Mouse (Mus musculus) layer of hippocampus, adult 2 months (tissue): Measurements from ENCODE around the gene Ndufv1. TPM values are rescaled to one million over a fixed set of nuclear protein-coding genes. Genes with fewer than 3 reads are reported as not detected.

Experiments used
- DNase-seq, 2 experiments: peaks; one replicate each; pipeline ENCODE4 v3.0.0; 2022; ENCODE audit warnings: low spot score in 2 of 2
- H3K27ac ChIP-seq: fragments of 200-600 bp; 2 replicates; pipeline ENCODE4 v1.8.1; 2022
- H3K4me3 ChIP-seq: fragments of 200-600 bp; 2 replicates; pipeline ENCODE4 v1.8.1; 2022; ENCODE audit warnings: mild to moderate bottlenecking
- CTCF ChIP-seq: fragments of 200-600 bp; conservative IDR thresholded peaks from 2 replicates; pipeline ENCODE4 v1.8.1; 2022; ENCODE audit warnings: antibody characterized with exemption, mild to moderate bottlenecking, moderate library complexity
- total RNA-seq, 2 experiments: library from RNA; stranded (reverse); gene quantifications; 2 replicates each; pipeline ENCODE4 v1.2.3; 2021

Ndufv1 gene
- total RNA-seq, 2 experiments from 2014 or later = 240 to 245 TPM

DNA sequence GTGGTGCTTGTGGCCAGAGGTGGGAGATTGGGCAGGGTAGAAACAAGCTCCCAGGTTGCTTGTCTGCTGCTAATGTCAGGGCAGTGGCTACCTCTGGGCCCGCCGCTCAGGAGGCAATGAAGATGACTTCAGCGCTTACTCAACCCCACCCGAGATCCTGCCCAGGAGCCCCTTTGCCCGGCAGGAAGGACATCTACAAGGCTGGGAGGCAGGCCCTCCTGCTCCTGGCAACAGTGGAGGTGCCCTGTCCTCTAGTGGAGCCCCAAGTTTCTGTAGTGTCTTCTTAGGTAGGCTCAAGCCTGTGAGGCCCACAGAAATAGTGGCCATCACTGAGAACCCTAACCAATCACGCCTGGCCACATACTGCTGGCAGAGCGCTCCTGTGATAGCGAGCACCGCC, 7.5 kb downstream of the Ndufv1 start:
- no peak for TF ChIP-seq CTCF
- no peak for DNase-seq
- Histone ChIP-seq H3K27ac (no peak overlapping the region), H3K4me3 (no peak overlapping the region)

DNA sequence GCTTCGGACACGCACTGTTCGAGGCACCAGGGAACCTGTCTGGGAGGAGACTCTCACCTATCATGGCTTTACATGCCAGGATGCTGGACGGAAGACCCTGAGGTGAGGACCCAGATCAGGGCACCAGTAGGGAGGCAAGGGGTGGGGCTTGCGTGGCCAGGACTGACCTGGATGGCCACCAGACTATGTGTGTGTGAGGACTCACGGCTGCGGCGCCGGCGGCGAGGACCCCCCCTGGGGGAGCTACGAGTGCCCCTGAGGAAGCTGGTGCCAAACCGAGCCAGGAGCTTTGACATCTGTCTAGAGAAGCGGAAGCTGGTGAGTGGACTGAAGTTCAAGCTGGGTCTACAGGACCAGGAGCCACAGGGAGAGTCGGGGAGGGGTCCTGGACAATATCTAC, 8.3 kb downstream of the Ndufv1 start:
- Histone ChIP-seq H3K27ac (no peak overlapping the region), H3K4me3 (no peak overlapping the region)
- no peak for DNase-seq
- TF ChIP-seq CTCF = no peak

DNA sequence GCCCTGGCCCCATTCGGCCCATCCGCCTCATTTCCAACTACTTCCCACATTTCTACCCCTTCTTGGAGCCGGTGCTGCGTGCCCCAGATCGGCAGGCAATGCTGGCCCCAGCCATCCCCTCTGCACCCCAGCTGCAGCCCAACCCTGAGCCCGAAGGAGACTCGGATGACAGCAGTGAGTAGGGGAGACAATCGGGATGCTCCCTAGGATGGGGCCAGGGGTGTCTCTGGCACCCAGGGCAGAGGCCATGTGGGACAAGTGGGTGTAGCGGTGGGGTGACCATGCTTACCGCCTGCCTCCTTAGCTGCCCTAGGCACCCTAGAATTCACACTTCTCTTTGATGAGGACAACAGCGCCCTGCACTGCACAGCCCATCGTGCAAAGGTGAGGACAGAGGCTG, 9.0 kb downstream of the Ndufv1 start:
- TF ChIP-seq CTCF = no peak
- no peak overlapping the region for H3K4me3 ChIP-seq
- H3K27ac ChIP-seq = no peak overlapping the region
- no peak for DNase-seq

DNA sequence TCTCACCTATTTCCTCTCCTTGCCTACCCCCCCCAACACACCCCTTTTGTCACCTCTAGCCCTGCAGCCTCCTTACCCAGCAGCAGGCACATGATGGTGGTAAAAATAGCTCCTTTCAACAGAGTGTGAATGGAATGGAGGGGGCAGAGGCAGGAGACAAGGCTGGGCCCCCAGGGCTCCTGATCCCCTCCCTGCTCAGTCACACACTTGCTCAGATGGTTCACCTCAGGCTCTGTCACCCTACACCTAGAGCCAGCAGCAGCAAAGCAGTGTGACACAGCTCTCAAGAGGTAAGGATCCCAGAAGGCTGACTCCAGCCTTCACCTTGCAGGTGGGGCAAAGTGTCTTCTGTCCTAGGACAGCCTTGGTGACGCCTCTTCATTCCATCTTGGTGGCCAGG, 9.5 kb downstream of the Ndufv1 start, which contains the start of gene Doc2g:
Gene Doc2g, plus strand, starts transcription at position 202 of the 400 bp plus-strand sequence.
- no peak within 1 kb of the TSS for H3K4me3 ChIP-seq
- no peak for TF ChIP-seq CTCF

DNA sequence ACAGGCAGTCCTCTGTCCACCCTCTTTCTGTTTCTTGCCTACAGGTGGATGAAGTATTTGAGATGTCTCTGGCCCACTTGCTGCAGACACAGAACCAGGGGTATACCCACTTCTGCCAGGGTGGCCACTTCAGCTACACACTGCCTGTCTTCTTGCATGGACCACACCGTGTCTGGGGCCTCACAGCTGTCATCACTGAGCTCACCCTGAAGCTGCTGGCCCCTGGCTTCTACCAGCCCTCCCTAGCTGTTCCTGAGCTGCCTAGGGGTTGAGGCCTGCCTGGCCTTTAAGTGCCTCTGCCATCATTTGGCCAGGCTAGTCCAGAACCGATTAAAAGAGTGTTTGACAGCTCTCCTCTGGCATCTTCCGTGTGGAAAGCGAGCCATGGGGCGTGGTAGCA, 10.9 kb downstream of the Ndufv1 start:
- H3K4me3 ChIP-seq = no peak overlapping the region
- no peak overlapping the region for H3K27ac ChIP-seq
- no peak for DNase-seq
- no peak for TF ChIP-seq CTCF

More for the DNA sequence above, 9.5 kb downstream of the Ndufv1 start, which contains the start of gene Doc2g:
- no peak within 1 kb of the TSS for H3K27ac ChIP-seq
- DNase-seq = no peak

DNA sequence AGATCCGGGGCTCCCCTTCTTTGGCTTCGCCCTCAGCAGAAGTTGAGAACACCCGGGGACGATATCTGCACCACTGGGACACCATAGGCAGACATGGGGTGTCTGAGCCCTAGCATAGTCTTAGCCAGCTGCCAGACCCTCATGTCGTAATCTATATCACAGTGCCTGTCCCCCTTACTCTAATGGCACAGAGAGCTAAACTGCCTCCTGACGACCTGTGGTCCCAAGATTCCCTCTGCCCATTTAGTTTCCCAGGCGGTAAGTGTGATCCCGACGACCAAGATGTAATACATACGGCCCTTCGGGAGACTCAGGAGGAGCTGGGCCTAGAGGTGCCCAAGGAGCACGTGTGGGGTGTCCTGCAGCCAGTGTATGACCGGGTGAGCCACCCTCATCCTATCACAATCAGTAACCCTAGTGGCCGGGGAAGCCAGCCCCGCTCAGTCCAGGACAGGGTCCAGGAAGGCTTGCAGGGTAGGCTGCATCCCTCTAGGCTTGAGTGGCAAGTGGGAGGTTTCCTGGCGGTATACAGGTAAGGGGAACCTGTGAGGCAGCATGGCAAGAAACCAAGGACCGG, 11.6 kb downstream of the Ndufv1 start:
- DNase-seq = no peak
- TF ChIP-seq CTCF = no peak
- Histone ChIP-seq H3K4me3 (peak overlapping the region; percentile 75), H3K27ac (peak overlapping the region; percentile 96)

DNA sequence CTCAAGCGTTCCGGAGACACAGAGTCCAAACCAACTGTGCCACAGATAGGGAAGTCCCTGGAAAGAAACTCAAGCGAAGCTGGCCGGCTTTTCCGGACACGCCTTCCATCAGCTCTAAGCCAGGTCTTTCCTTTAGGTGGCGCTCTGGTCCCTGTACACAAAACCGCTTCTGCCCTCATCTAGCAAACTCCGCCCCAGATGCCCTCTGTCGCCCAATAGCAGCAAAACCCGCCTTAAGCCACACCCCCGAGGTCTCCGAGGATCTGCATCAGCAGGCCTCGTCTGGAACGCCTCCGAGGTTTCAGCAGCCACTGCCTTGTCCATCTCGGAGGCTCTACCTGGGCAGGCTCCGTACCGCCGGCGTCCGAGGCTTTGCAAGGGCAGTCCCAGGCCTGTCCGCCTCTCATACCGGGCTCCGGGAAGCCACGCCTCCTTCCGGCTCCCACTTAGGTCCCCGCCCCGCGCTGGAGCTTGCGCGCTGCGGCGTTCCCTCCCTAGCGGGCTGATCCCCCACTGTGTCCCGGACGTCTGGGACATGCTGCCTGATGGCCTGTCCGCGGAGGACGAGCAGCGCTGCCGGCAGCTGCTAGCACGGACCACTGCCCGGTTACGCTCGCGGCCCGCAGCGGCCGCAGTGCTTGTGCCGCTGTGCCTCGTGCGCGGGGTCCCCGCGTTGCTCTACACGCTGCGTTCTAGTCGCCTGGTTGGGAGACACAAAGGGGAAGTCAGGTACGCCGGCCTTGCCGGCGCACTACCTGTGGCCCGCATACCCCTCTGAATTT, 12.3 kb downstream of the Ndufv1 start, which contains the start of the genes Nudt8 and Gm49405:
Gene Nudt8, plus strand, starts transcription at position 462 of the 782 bp plus-strand sequence.
Gene Gm49405, plus strand, starts transcription at position 508 of the 782 bp plus-strand sequence.
- DNase-seq = peak; percentile 92 to 95
- TF ChIP-seq CTCF = peak; percentile 86
- peak within 1 kb of the TSS; percentile 96 for H3K27ac ChIP-seq

DNA sequence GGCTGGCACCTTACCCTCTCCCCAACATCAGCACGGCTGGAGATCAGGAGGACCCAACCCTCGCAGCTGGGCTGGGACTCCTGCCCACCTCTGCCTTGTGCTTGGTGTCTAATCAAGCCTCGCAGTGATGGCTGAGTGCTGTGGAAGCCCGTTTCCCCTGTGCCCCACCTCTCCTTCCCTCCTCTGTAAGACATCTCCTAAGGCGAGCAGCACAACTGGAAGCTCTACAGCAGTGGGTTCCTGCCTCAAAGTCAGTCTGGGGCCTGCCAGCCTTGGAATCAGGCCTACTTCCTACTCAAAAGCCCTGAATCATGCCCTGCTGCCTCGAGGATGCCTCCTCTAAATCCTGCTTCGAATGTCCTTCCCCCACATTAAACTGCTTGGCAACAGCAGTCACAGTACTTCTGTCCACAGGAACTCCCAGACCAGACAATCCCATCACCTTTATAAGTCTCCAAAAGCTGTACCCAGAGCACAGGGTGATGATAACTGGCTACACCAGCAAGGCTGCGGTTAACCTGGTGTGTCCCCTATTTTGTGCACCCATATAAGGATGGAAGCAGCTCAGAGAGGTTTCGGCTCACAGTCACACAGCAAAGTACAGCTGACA, 13.4 kb downstream of the Ndufv1 start:
- Histone ChIP-seq H3K4me3 (no peak overlapping the region; the same call in 1 of the 2 replicates), H3K27ac (no peak overlapping the region; the same call in 1 of the 2 replicates)
- no peak for TF ChIP-seq CTCF
- DNase-seq = no peak

More for the DNA sequence above, 12.3 kb downstream of the Ndufv1 start, which contains the start of the genes Nudt8 and Gm49405:
- peak within 1 kb of the TSS; percentile 75 for H3K4me3 ChIP-seq

DNA sequence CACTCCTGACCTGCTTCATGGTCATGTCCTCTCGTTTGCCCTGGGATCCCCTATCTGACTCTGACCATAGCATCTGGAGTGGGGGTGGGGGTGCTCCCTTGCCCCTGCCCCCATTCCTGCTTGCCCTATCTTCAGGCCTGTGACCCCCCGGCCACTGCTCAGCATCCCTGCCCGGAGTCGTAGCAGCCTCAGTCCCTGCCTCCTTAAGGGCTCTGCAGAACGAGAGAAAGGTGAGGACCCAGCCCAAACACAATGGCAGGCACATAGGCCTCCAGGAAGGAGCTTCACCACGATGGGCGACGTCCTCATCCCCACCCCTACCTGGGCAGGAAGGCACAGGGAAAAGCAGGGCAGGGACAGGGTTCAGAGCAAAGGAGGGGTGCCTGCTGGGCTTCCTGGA, 14.3 kb downstream of the Ndufv1 start:
- H3K4me3 ChIP-seq = no peak overlapping the region
- H3K27ac ChIP-seq = no peak overlapping the region
- TF ChIP-seq CTCF = no peak
- DNase-seq = no peak

DNA sequence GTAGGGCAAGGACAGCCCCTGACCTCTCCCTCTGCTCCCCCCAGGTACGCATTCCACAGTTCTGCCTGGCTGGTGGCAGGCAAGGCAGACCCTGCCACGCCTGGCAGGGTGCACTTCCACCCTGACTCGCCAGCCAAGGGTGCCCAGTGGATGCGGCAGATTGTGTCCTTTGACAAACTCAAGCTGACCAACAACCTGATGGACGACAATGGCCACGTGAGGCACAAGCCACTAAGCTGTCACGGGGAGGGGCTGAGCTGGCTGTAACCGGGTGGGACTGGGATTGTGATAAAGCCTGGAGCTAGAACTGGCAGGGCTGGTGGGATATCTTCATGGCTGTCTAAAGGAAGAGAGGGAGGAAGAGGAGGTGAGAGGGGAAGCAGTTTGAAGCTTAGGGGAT, 15.4 kb downstream of the Ndufv1 start:
- Histone ChIP-seq H3K4me3 (no peak overlapping the region), H3K27ac (no peak overlapping the region)
- DNase-seq = no peak
- no peak for TF ChIP-seq CTCF

DNA sequence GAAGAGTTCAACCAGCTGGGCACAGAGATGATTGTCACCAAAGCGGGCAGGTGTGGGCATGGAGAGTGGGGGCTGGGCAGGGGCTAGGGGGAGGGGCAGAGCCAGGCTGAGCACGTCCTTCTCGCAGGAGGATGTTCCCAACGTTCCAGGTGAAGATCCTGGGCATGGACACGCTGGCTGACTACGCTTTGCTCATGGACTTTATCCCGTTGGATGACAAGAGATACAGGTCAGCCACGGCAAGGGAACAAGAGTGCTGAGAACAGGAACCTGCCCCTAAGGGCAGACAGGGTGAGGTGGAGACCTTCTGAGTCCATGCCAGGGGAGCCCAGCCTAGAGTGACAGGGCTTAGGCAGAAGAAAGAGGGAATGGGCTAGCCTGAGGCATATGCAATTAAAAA, 15.9 kb downstream of the Ndufv1 start:
- Histone ChIP-seq H3K27ac (no peak overlapping the region), H3K4me3 (no peak overlapping the region)
- no peak for TF ChIP-seq CTCF
- DNase-seq = no peak

DNA sequence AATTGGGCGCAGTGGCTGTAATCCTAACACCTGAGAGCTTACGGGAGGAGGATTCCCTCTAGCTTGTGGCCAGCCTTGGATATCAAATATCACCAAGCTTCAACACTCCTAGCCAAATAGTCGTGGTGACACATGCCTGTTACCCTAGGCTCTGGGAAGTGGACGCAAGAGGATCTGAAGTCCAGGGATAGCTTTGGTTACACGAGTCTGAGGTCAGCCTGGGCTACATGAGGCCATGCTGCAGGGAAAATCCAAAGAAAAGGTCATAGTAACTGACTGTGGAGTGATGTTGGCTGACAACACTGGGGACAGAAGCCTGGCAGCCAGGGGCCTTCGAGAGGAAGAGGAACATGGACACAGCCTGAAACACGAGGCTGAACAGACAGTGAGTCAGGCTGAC, 16.5 kb downstream of the Ndufv1 start:
- no peak overlapping the region for H3K4me3 ChIP-seq
- no peak overlapping the region for H3K27ac ChIP-seq
- no peak for DNase-seq
- TF ChIP-seq CTCF = no peak

DNA sequence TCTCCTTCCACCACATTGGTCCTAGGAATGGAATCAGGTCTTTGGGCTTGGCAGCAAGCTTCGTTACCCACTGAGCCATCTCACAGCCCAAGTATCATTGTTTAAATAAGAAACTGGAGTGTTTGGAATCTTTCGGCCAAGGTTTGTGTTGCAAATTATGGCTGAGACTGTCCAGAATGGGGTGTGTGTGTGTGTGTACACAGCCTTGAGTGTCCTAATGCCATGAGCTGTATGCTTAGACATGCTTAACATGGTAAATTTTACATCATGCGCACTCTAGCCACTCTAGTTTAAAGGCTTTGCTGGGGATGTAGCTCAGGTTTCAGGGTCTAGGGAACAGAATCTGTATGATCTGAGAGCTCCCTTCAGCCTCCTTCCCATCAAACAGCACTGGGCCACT, 17.1 kb downstream of the Ndufv1 start:
- DNase-seq = no peak
- H3K27ac ChIP-seq = no peak overlapping the region

More for the DNA sequence above, 17.1 kb downstream of the Ndufv1 start:
- no peak for TF ChIP-seq CTCF
- H3K4me3 ChIP-seq = no peak overlapping the region
